Mouse (Mus musculus) layer of hippocampus, adult 8-10 months (tissue): Measurements from ENCODE around the gene Wdr48. TPM values are rescaled to one million over a fixed set of nuclear protein-coding genes. Genes with fewer than 3 reads are reported as not detected.

ENCODE experiments used
- DNase-seq, 2 experiments: peaks; one replicate each; pipeline ENCODE4 v3.0.0; 2022; ENCODE audit warnings: low spot score in 2 of 2
- total RNA-seq, 4 experiments: library from RNA; stranded (reverse); gene quantifications; 2 replicates each; pipeline ENCODE4 v1.2.4; 2022

Gene Wdr48
- total RNA-seq, 4 experiments from 2014 or later: 64.3 to 81.2 (median 74.6) TPM

DNA sequence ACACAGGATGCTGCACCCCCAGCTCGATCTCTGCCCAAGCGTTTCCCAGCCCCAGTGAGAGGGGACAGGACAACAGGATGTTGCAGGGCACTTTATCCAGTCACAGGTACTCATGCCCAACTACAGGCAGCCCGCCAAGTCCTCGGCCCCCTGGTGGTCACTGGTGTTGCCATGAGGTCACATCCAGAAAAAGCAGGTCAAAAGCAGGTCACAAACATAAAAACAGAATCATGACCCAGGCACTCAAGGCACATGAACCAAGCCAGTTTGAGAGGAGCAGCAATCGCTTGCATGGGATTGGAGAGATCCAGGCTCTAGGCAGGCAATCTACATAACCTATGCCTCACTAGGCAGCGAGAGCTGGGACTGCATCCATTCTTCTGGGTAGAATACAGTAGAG, 75.5 kb downstream of the Wdr48 start:
- DNase-seq: no peak

- DNase-seq: peak in 1 of 2 experiments; percentile 63
Measured at GRCm38 (mm10) chr9:119970763-119971656, 76.3 kb downstream of the Wdr48 start.

GRCm38 (mm10) chr9:119972166-119972565, 77.5 kb downstream of the Wdr48 start:
- no peak for DNase-seq

DNA sequence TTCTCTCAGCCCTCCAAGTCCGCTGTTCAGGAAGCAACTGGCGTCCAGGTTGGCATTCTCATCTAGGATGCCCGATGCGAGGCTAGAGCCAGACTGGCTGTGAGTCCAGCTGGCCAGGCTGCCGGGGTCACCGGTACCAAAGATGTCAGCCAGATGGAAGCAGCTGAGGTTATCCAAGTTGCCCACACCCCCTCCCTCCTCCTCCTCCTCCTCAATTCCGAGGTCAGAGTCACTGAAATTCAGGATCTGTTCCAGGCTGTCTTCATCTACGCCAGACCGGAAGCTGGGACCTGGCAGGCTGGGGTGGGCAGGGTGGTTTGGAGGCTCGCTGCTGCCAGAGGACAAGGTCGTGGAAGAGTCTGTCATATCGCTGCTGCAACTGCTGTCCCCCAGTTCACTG, 77.9 kb downstream of the Wdr48 start:
- DNase-seq: no peak

DNA sequence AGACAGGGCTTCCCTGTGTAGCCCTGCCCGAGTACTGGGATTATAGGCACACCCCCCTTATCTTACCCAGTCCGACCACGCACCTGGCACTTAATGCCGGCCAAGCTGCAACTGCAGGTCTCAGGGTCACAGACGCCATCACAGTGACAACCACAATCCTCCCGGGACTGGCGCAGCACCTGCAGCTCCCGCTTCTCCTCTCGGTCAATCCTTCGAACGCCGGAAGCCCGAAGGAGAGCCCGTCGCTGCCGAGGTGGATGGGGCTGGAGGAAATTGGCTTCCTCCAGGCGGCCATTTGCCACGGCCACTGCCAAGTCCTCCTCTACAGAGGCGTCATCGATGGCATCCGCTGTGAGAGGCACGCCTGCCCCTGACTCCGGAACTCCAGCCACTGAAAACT, 78.6 kb downstream of the Wdr48 start:
- DNase-seq: no peak

GRCm38 (mm10) chr9:119973869-119974520, 79.3 kb downstream of the Wdr48 start:
- no peak for DNase-seq

DNA sequence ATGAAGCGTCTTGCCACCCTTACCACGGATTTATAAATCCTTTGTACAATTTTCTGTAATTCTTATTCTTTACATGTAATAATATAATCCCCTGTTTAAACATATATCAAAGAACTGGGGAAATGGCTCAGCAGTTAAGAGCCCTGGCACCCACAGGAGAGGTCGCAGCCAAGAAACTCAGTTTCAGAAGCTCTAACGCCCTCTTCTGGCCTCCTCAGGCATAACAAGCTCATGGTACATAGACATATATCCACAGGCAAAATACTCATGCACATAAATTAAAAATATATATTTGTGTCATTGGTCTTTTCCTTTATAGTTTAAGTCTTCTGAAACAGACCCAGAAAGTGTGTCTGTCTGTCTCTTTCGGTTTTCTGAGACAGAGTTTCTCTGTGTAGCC, 79.9 kb downstream of the Wdr48 start:
- no peak for DNase-seq

- no peak for DNase-seq
Measured at GRCm38 (mm10) chr9:119975286-119975685, 80.6 kb downstream of the Wdr48 start.

Other genes with a start within 250 kb of the Wdr48 start
- not detected for gene Scn10a, start 175.6 kb upstream of the Wdr48 start, total RNA-seq
- not detected for gene Scn11a, start 69.4 kb upstream of the Wdr48 start, total RNA-seq
- gene Gorasp1, start 42.7 kb downstream of the Wdr48 start, total RNA-seq: 10 to 100 TPM; 30.5 to 35.7 (median 34.1) TPM
- gene Ttc21a, start 42.7 kb downstream of the Wdr48 start, total RNA-seq: 1 to 10 TPM; 1.2 to 2.8 (median 1.4) TPM
- gene Csrnp1, start 89.8 kb downstream of the Wdr48 start, total RNA-seq: 10 to 100 TPM; 12.1 to 24.1 (median 14.6) TPM
- gene Xirp1, start 128.7 kb downstream of the Wdr48 start, total RNA-seq: under 1 TPM; 0.06 to 0.25 (median 0.10) TPM
- 100 to 1,000 TPM in 2 of 4 experiments, 10 to 100 TPM in 2; 28.2 to 108 (median 66.4) TPM for gene Cx3cr1, start 175.0 kb downstream of the Wdr48 start, total RNA-seq
- gene Ccr8, start 197.2 kb downstream of the Wdr48 start, total RNA-seq: not detected
- gene Slc25a38, start 215.5 kb downstream of the Wdr48 start, total RNA-seq: 10 to 100 TPM; 23.5 to 31.8 (median 26.7) TPM
- 100 to 1,000 TPM; 400 to 515 (median 436) TPM for gene Rpsa, start 232.8 kb downstream of the Wdr48 start, total RNA-seq